Mouse (Mus musculus): ENCODE measurements at regions not wholly inside any gene's neighbourhood (a gene's known extent, or its start where the extent isn't known, plus 50 kb on each side); places are given as distances from the start of the nearest gene placed in this dataset.
A peak's percentile ranks its signal among the peaks of the same experiment; 100 is the strongest.

GRCm38 (mm10) chr3:132006912-132007311 lies 78.2 kb upstream of the Dkk2 start:
- Histone ChIP-seq H3K27me3 (ENCODE audit: control insufficient read depth, insufficient read depth, low read length) (no peaks in the 10 kb centered on the region), H3K4me1 (ENCODE audit: control insufficient read depth, insufficient read depth, low read length) (no peaks in the 10 kb centered on the region)

DNA sequence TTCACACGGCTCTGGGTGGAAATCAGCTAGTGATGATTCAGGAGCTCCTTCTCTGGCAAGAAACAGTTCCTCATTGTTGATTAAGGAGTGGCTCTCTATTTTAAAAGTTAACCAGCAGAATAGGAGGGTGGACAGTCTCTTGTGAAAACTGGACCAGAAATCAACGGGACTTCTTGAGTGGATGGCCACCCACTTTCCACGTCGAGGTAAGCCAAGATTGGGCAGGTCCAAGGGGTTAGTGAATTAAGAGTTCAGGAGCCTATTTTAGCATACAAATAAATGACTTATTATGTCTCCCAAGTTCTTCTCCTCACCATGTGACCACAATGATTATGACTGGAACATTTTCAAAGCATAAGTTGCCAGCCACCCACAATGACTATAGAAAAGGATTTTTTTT lies 77.7 kb upstream of the Dkk2 start:
- no peaks in the 10 kb centered on the region for H3K27me3 ChIP-seq (ENCODE audit: control insufficient read depth, insufficient read depth, low read length)
- H3K4me1 ChIP-seq (ENCODE audit: control insufficient read depth, insufficient read depth, low read length) = no peaks in the 10 kb centered on the region
- H3K36me3 ChIP-seq (ENCODE audit: control insufficient read depth, insufficient read depth, low read length) = no peaks in the 10 kb centered on the region
- H3K4me3 ChIP-seq (ENCODE audit: low read length) = no peak overlapping the region
- H3K9ac ChIP-seq (ENCODE audit: low read depth, low read length) = no peak overlapping the region
- no peak overlapping the region for H3K27ac ChIP-seq (ENCODE audit: low read depth, low read length)
- no peak overlapping the region for H3K4me2 ChIP-seq (replicated peaks; ENCODE audit: low read depth, low read length)
- WGBS = 74% methylated on average over 4 of the region's 4 CpGs
- ATAC-seq (ENCODE audit: low FRiP score, low TSS enrichment) = no peak
- H3K9me3 ChIP-seq (ENCODE audit: control insufficient read depth, low read length) = no peaks in the 10 kb centered on the region

More at GRCm38 (mm10) chr3:132006912-132007311, 78.2 kb upstream of the Dkk2 start:
- Histone ChIP-seq H3K9me3 (ENCODE audit: control insufficient read depth, low read length) (no peaks in the 10 kb centered on the region), H3K4me3 (ENCODE audit: low read length) (no peak overlapping the region), H3K36me3 (ENCODE audit: control insufficient read depth, insufficient read depth, low read length) (no peaks in the 10 kb centered on the region), H3K27ac (ENCODE audit: low read depth, low read length) (no peak overlapping the region), H3K9ac (ENCODE audit: low read depth, low read length) (no peak overlapping the region), H3K4me2 (replicated peaks; ENCODE audit: low read depth, low read length) (no peak overlapping the region)
- no peak for ATAC-seq (ENCODE audit: low FRiP score, low TSS enrichment)
- WGBS = 58% methylated on average over 11 of the region's 11 CpGs

DNA sequence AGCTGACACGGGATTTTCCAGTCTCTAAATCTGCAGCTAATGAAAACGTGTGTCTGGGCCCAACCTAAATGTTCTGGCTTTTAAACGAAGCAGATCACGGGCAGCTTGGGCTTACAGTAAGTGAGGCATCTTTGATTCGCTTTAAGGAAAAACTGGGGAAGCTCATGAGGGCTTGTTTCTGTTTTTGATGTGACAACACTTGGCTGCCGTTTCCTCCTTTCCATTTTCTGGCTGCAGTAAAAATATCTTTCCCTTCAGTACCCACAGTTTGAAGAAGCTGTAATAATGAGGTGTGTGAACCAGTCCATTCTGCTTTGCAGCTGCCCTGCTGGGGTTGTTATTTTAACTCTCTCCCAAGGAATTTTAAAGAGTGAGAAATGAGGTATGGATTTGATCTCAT lies 69.9 kb upstream of the Dkk2 start:
- ATAC-seq (ENCODE audit: low FRiP score, low TSS enrichment) = no peak
- no peaks in the 10 kb centered on the region for H3K4me1 ChIP-seq (ENCODE audit: control insufficient read depth, insufficient read depth, low read length)
- no peak overlapping the region for H3K27ac ChIP-seq (ENCODE audit: low read depth, low read length)
- H3K9me3 ChIP-seq (ENCODE audit: control insufficient read depth, low read length) = no peaks in the 10 kb centered on the region
- no peaks in the 10 kb centered on the region for H3K27me3 ChIP-seq (ENCODE audit: control insufficient read depth, insufficient read depth, low read length)
- no peak overlapping the region for H3K4me3 ChIP-seq (ENCODE audit: low read length)
- no peak overlapping the region for H3K4me2 ChIP-seq (replicated peaks; ENCODE audit: low read depth, low read length)
- H3K36me3 ChIP-seq (ENCODE audit: control insufficient read depth, insufficient read depth, low read length) = no peaks in the 10 kb centered on the region
- H3K9ac ChIP-seq (ENCODE audit: low read depth, low read length) = no peak overlapping the region
- WGBS = 66% methylated on average over 6 of the region's 6 CpGs

- Histone ChIP-seq H3K27ac (ENCODE audit: low read depth, low read length) (no peak overlapping the region), H3K9ac (ENCODE audit: low read depth, low read length) (no peak overlapping the region), H3K4me1 (ENCODE audit: control insufficient read depth, insufficient read depth, low read length) (no peaks in the 10 kb centered on the region), H3K36me3 (ENCODE audit: control insufficient read depth, insufficient read depth, low read length) (no peaks in the 10 kb centered on the region), H3K9me3 (ENCODE audit: control insufficient read depth, low read length) (no peaks in the 10 kb centered on the region), H3K4me2 (replicated peaks; ENCODE audit: low read depth, low read length) (no peak overlapping the region), H3K4me3 (ENCODE audit: low read length) (no peak overlapping the region), H3K27me3 (ENCODE audit: control insufficient read depth, insufficient read depth, low read length) (no peaks in the 10 kb centered on the region)
- ATAC-seq (ENCODE audit: low FRiP score, low TSS enrichment) = no peak
- WGBS = 57% methylated on average over 15 of the region's 15 CpGs
These were observed 67.4 kb upstream of the Dkk2 start for GRCm38 (mm10) chr3:132017485-132018261.

DNA sequence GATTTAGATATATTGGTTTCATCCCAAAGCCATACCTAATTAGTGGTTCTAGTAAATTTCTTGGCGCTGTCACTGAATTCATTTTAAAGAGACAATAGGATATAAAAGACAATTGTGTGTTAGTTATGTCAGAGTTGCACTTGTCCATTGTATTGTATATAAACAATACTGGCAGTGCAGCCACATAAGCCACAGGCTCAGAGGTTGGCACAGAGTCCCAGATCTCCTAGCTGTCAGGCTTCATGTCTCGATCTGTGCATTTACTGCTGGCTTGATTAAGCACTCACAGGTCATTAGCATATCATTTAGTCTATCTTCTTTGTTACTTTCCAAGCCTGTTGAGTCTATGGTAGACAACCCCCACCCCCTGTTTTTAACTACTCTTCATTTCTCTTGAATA lies 66.6 kb upstream of the Dkk2 start:
- H3K4me2 ChIP-seq (replicated peaks; ENCODE audit: low read depth, low read length) = no peak overlapping the region
- no peaks in the 10 kb centered on the region for H3K36me3 ChIP-seq (ENCODE audit: control insufficient read depth, insufficient read depth, low read length)
- no peaks in the 10 kb centered on the region for H3K4me1 ChIP-seq (ENCODE audit: control insufficient read depth, insufficient read depth, low read length)
- no peak overlapping the region for H3K4me3 ChIP-seq (ENCODE audit: low read length)
- no peak overlapping the region for H3K9ac ChIP-seq (ENCODE audit: low read depth, low read length)
- ATAC-seq (ENCODE audit: low FRiP score, low TSS enrichment) = no peak
- 84% methylated on average over 2 of the region's 2 CpGs for WGBS
- no peaks in the 10 kb centered on the region for H3K9me3 ChIP-seq (ENCODE audit: control insufficient read depth, low read length)
- H3K27me3 ChIP-seq (ENCODE audit: control insufficient read depth, insufficient read depth, low read length) = no peaks in the 10 kb centered on the region
- no peak overlapping the region for H3K27ac ChIP-seq (ENCODE audit: low read depth, low read length)

DNA sequence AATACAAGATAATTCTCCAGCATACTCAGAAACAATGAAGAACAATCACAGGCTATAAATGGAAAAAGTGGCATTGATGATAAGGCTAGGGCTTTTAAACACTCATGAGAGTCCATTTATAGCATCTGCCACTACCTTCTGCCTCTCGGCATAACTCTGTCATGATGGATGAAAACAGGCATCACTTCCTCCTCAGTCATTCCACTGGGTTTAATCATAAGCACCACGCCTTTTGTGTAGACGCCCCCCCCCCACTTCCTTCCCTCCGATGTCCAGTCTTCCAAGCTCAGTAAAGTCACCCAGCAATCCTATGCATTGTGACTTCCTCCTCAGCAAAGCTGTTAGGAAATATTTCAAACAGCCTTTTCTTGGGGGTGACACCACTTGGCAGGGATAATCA lies 63.1 kb upstream of the Dkk2 start:
- Histone ChIP-seq H3K9me3 (ENCODE audit: control insufficient read depth, low read length) (no peaks in the 10 kb centered on the region), H3K4me3 (ENCODE audit: low read length) (no peak overlapping the region), H3K4me2 (replicated peaks; ENCODE audit: low read depth, low read length) (no peak overlapping the region), H3K9ac (ENCODE audit: low read depth, low read length) (no peak overlapping the region), H3K27me3 (ENCODE audit: control insufficient read depth, insufficient read depth, low read length) (no peaks in the 10 kb centered on the region), H3K36me3 (ENCODE audit: control insufficient read depth, insufficient read depth, low read length) (no peaks in the 10 kb centered on the region), H3K27ac (ENCODE audit: low read depth, low read length) (no peak overlapping the region), H3K4me1 (ENCODE audit: control insufficient read depth, insufficient read depth, low read length) (no peaks in the 10 kb centered on the region)
- ATAC-seq (ENCODE audit: low FRiP score, low TSS enrichment) = no peak
- WGBS = 72% methylated on average over 4 of the region's 4 CpGs

DNA sequence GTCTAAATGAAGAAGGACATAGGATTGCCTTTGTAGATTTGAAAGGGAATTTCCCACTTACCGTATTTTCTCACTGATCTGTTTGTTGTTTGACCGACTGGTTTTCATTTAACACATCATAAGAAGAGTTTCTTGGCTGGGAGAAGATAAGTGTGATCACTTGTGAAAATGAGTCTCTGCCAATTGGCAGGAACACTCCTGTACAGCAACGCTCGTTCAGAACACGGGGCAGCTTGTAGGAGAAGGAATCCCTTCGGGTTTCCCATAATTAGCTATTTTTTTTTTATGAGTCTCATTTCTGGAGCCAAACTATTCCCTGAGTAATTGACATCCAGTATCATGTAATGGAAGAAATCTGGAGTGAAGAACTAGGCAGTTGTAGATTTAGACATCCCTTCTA lies 61.8 kb upstream of the Dkk2 start:
- no peak overlapping the region for H3K4me3 ChIP-seq (ENCODE audit: low read length)
- H3K9ac ChIP-seq (ENCODE audit: low read depth, low read length) = no peak overlapping the region
- no peak overlapping the region for H3K27ac ChIP-seq (ENCODE audit: low read depth, low read length)
- no peaks in the 10 kb centered on the region for H3K36me3 ChIP-seq (ENCODE audit: control insufficient read depth, insufficient read depth, low read length)
- no peaks in the 10 kb centered on the region for H3K4me1 ChIP-seq (ENCODE audit: control insufficient read depth, insufficient read depth, low read length)
- no peak overlapping the region for H3K4me2 ChIP-seq (replicated peaks; ENCODE audit: low read depth, low read length)
- H3K27me3 ChIP-seq (ENCODE audit: control insufficient read depth, insufficient read depth, low read length) = no peaks in the 10 kb centered on the region
- WGBS = 94% methylated on average over 6 of the region's 6 CpGs
- no peak for ATAC-seq (ENCODE audit: low FRiP score, low TSS enrichment)
- H3K9me3 ChIP-seq (ENCODE audit: control insufficient read depth, low read length) = no peaks in the 10 kb centered on the region

- Histone ChIP-seq H3K4me2 (replicated peaks; ENCODE audit: low read depth, low read length) (no peak overlapping the region), H3K4me1 (ENCODE audit: control insufficient read depth, insufficient read depth, low read length) (no peaks in the 10 kb centered on the region), H3K9me3 (ENCODE audit: control insufficient read depth, low read length) (no peaks in the 10 kb centered on the region), H3K4me3 (ENCODE audit: low read length) (no peak overlapping the region), H3K9ac (ENCODE audit: low read depth, low read length) (no peak overlapping the region), H3K36me3 (ENCODE audit: control insufficient read depth, insufficient read depth, low read length) (no peaks in the 10 kb centered on the region), H3K27me3 (ENCODE audit: control insufficient read depth, insufficient read depth, low read length) (no peaks in the 10 kb centered on the region), H3K27ac (ENCODE audit: low read depth, low read length) (no peak overlapping the region)
- ATAC-seq (ENCODE audit: low FRiP score, low TSS enrichment) = no peak
- WGBS = 93% methylated on average over 3 of the region's 3 CpGs
These were observed 56.0 kb upstream of the Dkk2 start for GRCm38 (mm10) chr3:132029112-132029511.

DNA sequence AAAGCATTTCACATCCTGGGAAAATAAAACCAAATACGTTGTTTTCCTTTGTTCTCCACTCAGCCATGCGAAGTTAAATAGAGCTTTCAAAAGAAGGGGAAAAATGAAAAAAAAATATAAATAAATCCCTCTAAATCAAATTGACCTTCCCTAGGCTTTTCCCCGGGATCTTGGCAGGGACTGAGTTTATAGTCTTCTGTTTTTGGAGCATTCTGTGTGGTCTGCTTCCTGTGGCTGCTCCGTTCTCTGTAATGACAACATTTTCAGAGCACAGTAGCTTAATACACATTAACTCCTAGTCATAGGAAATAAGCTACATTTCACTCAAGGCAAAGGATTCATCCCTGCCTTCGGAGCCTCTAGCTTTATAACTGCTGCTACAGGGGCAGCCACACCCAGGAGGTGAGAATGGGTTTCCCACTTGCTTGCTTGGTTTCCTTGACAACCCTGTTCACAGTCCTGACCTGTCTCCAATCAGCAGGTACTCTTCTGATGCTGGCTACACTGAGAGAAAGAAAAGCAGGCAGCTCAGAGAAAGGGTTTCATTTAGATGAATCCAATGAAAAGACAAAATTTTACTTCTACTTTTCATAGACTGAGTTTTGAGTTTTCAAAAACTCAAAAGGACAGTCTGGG lies 51.9 kb upstream of the Dkk2 start:
- ATAC-seq (ENCODE audit: low FRiP score, low TSS enrichment) = peak; percentile 57; the same call in 1 of the 2 replicates
- Histone ChIP-seq H3K4me3 (ENCODE audit: low read length) (no peak overlapping the region), H3K4me1 (ENCODE audit: control insufficient read depth, insufficient read depth, low read length) (no peaks in the 10 kb centered on the region), H3K9me3 (ENCODE audit: control insufficient read depth, low read length) (no peaks in the 10 kb centered on the region), H3K36me3 (ENCODE audit: control insufficient read depth, insufficient read depth, low read length) (no peaks in the 10 kb centered on the region), H3K4me2 (replicated peaks; ENCODE audit: low read depth, low read length) (no peak overlapping the region), H3K27me3 (ENCODE audit: control insufficient read depth, insufficient read depth, low read length) (no peaks in the 10 kb centered on the region), H3K9ac (ENCODE audit: low read depth, low read length) (no peak overlapping the region), H3K27ac (ENCODE audit: low read depth, low read length) (no peak overlapping the region)
- 13% methylated on average over 5 of the region's 5 CpGs for WGBS

All from kidney, embryonic 14.5 days (tissue).